Mouse (Mus musculus) heart, embryonic 12.5 days (tissue): Measurements from ENCODE around the gene Mb21d2. TPM values are rescaled to one million over a fixed set of nuclear protein-coding genes. Genes with fewer than 3 reads are reported as not detected.
A peak's percentile ranks its signal among the peaks of the same experiment; 100 is the strongest.

Source experiments
- ATAC-seq: fragments of 200-750 bp; cut with Nextera tagmentation; 2 replicates; pipeline ENCODE4 v1.8.0; 2017; ENCODE audit warnings: moderate TSS enrichment, moderate library complexity; ENCODE audit not compliant: insufficient number of reproducible peaks, low FRiP score
- H3K27ac ChIP-seq: fragments of 300-500 bp; sonication (generic); 2 replicates; pipeline ENCODE4 v1.5.1; 2016; ENCODE audit warnings: mild to moderate bottlenecking, moderate library complexity; ENCODE audit not compliant: poor library complexity, severe bottlenecking
- H3K27me3 ChIP-seq: fragments of 300-500 bp; sonication (generic); replicated peaks from 2 replicates; pipeline ENCODE4 v1.6.1; 2016; ENCODE audit warnings: mild to moderate bottlenecking, moderate library complexity
- H3K36me3 ChIP-seq: fragments of 300-500 bp; sonication (generic); 2 replicates; pipeline ENCODE4 v1.6.1; 2016; ENCODE audit warnings: mild to moderate bottlenecking, moderate library complexity
- H3K4me1 ChIP-seq: fragments of 300-500 bp; sonication (generic); replicated peaks from 2 replicates; pipeline ENCODE4 v1.6.1; 2016; ENCODE audit warnings: mild to moderate bottlenecking
- H3K4me2 ChIP-seq: fragments of 300-500 bp; sonication (generic); 2 replicates; pipeline ENCODE4 v1.6.1; 2016; ENCODE audit warnings: mild to moderate bottlenecking, moderate library complexity
- H3K4me3 ChIP-seq: fragments of 300-500 bp; sonication (generic); 2 replicates; pipeline ENCODE4 v1.5.1; 2016; ENCODE audit warnings: mild to moderate bottlenecking
- H3K9ac ChIP-seq: fragments of 300-500 bp; sonication (generic); 2 replicates; pipeline ENCODE4 v1.6.1; 2016; ENCODE audit warnings: mild to moderate bottlenecking, moderate library complexity
- H3K9me3 ChIP-seq: fragments of 300-500 bp; sonication (generic); replicated peaks from 2 replicates; pipeline ENCODE4 v1.6.1; 2016; ENCODE audit warnings: mild to moderate bottlenecking, moderate library complexity
- WGBS: fragments of 180-500 bp; shearing (Covaris S2); methylation state at CpG from one replicate; pipeline ENCODE4 v1.1.7; 2016; 5-methylcytosine and 5-hydroxymethylcytosine counted together
- polyA plus RNA-seq: library from polyadenylated mRNA; unstranded; fragments of >200 nt; fragmentation: Nextera tagmentation; extraction: Ambion mirVana; gene quantifications from 2 replicates; pipeline ENCODE4 v1.2.1, GENCODE M21; 2016

Mb21d2 gene
- polyA plus RNA-seq, 1 experiment from 2014 or later: 6.9 TPM

GRCm38 (mm10) chr16:28859009-28859288, 70.5 kb downstream of the Mb21d2 start:
- 66% methylated on average over 7 of the region's 7 CpGs for WGBS
- Histone ChIP-seq H3K9ac (no peak overlapping the region), H3K9me3 (no peaks in the 10 kb centered on the region), H3K27ac (0 out of 2 replicates have a peak overlapping the region, but pooled peaks have one; percentile 31), H3K4me3 (no peak overlapping the region), H3K36me3 (no peaks in the 10 kb centered on the region), H3K27me3 (no peaks in the 10 kb centered on the region), H3K4me2 (no peak overlapping the region), H3K4me1 (peaks cover 27% of the 10 kb centered on the region)
- ATAC-seq: no peak

GRCm38 (mm10) chr16:28858210-28859008, 71.1 kb downstream of the Mb21d2 start:
- H3K9me3 ChIP-seq: no peaks in the 10 kb centered on the region
- WGBS: 70% methylated on average over 18 of the region's 18 CpGs
- no peak overlapping the region for H3K9ac ChIP-seq
- H3K36me3 ChIP-seq: no peaks in the 10 kb centered on the region
- H3K4me2 ChIP-seq: no peak overlapping the region
- 0 out of 2 replicates have a peak overlapping the region, but pooled peaks have one; percentile 31 for H3K27ac ChIP-seq
- H3K27me3 ChIP-seq: no peaks in the 10 kb centered on the region
- no peak overlapping the region for H3K4me3 ChIP-seq
- ATAC-seq: no peak
- H3K4me1 ChIP-seq: peaks cover 27% of the 10 kb centered on the region

DNA sequence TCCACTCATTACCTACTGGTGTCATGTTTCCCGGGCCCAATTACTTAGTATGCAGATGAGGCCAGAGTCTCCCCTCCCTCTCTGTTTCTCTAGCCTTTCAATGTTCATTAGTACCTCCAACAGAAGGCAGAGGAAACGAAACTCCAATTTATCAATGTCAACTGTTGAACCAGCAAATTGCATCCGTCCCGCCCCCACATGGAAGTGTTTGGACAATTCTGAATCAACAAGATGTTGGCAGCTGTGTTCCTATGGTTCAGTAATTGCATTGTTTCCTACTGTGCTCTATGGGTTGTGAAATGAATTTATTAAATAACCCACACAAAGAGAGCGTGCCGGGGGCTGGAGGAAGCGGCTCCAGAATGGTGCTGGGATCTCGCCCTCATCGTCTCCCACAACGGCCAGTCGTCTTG, 78.1 kb downstream of the Mb21d2 start:
- Histone ChIP-seq H3K4me1 (0 out of 2 replicates have a peak, but pooled peaks cover 5% of the 10 kb centered on the region), H3K9ac (no peak overlapping the region), H3K36me3 (peaks cover 8% of the 10 kb centered on the region), H3K4me2 (no peak overlapping the region), H3K27ac (no peak overlapping the region), H3K4me3 (no peak overlapping the region), H3K27me3 (no peaks in the 10 kb centered on the region), H3K9me3 (no peaks in the 10 kb centered on the region; the same call in 1 of the 2 replicates)
- WGBS: 64% methylated on average over 11 of the region's 11 CpGs
- ATAC-seq: no peak

DNA sequence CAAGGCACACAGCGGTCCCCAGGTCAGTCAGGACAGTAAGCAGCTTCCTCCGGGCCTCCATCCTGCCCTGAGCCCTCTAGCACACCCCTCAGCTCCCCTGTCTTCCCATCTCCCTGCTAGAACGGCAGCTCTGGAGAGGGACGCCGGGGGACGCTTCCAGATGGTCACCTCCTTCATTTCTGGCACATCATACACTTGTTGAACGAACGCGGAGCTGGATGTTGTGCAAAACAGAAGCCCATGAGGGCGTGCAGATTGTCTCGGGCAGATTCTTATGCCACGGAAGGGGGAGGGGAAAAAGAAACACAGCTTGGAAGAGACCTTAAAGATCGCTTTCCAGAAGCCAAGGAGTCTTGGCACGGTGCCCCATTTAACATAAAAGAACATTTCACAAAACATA, 78.6 kb downstream of the Mb21d2 start:
- no peak overlapping the region for H3K9ac ChIP-seq
- no peak overlapping the region for H3K4me3 ChIP-seq
- WGBS: 69% methylated on average over 14 of the region's 14 CpGs
- H3K4me2 ChIP-seq: no peak overlapping the region
- no peak overlapping the region for H3K27ac ChIP-seq
- no peak for ATAC-seq
- H3K4me1 ChIP-seq: 0 out of 2 replicates have a peak, but pooled peaks cover 5% of the 10 kb centered on the region
- H3K27me3 ChIP-seq: no peaks in the 10 kb centered on the region
- H3K9me3 ChIP-seq: no peaks in the 10 kb centered on the region; the same call in 1 of the 2 replicates
- peaks cover 8% of the 10 kb centered on the region for H3K36me3 ChIP-seq

DNA sequence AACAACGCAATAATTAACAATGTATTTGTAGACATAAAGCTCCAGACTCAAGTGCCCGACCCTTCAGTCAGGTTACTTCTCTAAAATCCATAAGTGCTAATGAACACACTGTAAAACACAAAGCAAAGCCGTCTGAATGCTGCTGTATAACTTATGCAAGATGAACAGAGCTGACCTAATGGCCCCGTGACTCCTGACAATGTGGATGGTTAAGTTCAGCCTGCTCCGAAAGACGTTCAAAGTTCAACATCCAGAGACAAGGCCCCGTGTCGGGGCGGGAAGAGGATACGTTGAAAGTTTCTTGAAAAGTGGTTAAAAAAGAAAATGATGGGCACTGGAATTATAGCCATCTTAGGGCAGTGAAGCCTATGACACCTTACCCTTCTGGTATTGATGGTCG, 83.3 kb downstream of the Mb21d2 start:
- ATAC-seq: no peak
- Histone ChIP-seq H3K9me3 (no peaks in the 10 kb centered on the region; the same call in 1 of the 2 replicates), H3K4me1 (peaks cover 10% of the 10 kb centered on the region; the same call in 1 of the 2 replicates), H3K27me3 (no peaks in the 10 kb centered on the region), H3K4me3 (no peak overlapping the region), H3K4me2 (no peak overlapping the region), H3K9ac (no peak overlapping the region), H3K27ac (no peak overlapping the region), H3K36me3 (peaks cover 8% of the 10 kb centered on the region)
- 86% methylated on average over 11 of the region's 11 CpGs for WGBS

DNA sequence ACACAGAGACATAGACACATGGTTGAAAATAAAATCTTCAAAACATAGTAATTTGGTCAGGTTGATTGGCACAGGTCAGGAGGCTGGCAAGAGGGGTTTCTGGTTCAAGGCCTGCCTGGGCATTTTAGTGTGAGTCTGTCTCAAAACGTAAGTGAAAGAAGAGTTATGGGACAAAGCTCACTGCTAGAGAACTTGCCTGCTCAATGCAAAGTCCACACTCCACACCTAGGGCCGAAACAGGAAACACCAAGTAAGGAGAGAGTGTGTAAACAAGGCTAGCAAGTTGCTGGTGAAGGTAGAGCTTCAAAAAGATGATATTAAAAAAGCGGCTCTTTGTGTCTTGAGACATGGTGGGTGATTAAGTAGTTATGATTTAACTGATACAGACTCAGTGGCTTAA, 84.1 kb downstream of the Mb21d2 start:
- WGBS: 78% methylated on average over 3 of the region's 3 CpGs
- H3K4me1 ChIP-seq: peaks cover 11% of the 10 kb centered on the region; the same call in 1 of the 2 replicates

DNA sequence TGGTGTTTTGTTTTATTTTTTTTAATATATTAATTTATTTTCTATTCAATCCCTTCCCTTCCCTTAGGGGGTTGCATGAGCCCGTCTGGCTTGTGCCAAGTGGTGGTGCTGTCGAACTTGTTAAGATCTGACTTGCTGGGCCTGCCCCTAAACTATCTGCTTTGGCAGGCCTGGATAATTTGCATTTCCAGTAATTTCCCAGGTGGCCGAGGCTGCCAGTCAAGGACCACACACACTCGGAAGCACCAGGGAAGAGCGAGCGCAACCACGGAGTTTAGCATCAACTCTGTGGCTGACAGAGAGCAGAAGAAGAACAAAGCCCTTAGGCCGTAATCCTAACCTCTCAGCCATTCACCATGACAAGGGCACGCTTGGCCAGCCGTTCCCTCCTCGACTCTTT, 88.4 kb downstream of the Mb21d2 start:
- ATAC-seq: 0 out of 2 replicates have a peak, but pooled peaks have one; percentile 18
- 0 out of 2 replicates have a peak overlapping the region, but pooled peaks have one; percentile 2 for H3K9ac ChIP-seq
- WGBS: 39% methylated on average over 11 of the region's 11 CpGs

More for the DNA sequence above, 84.1 kb downstream of the Mb21d2 start:
- Histone ChIP-seq H3K9me3 (no peaks in the 10 kb centered on the region; the same call in 1 of the 2 replicates), H3K9ac (no peak overlapping the region), H3K4me2 (no peak overlapping the region), H3K27me3 (no peaks in the 10 kb centered on the region), H3K36me3 (peaks cover 8% of the 10 kb centered on the region), H3K4me3 (no peak overlapping the region), H3K27ac (no peak overlapping the region)
- ATAC-seq: no peak

GRCm38 (mm10) chr16:28840075-28840974, 89.1 kb downstream of the Mb21d2 start:
- no peak overlapping the region for H3K4me2 ChIP-seq
- H3K9ac ChIP-seq: no peak overlapping the region
- no peaks in the 10 kb centered on the region for H3K27me3 ChIP-seq
- H3K4me3 ChIP-seq: no peak overlapping the region
- peak; percentile 63 for ATAC-seq
- peaks cover 13% of the 10 kb centered on the region; the same call in 1 of the 2 replicates for H3K4me1 ChIP-seq
- no peaks in the 10 kb centered on the region for H3K36me3 ChIP-seq
- WGBS: 49% methylated on average over 24 of the region's 24 CpGs
- H3K9me3 ChIP-seq: no peaks in the 10 kb centered on the region
- no peak overlapping the region for H3K27ac ChIP-seq

More for the DNA sequence above, 88.4 kb downstream of the Mb21d2 start:
- peaks cover 13% of the 10 kb centered on the region; the same call in 1 of the 2 replicates for H3K4me1 ChIP-seq
- no peaks in the 10 kb centered on the region for H3K27me3 ChIP-seq
- H3K9me3 ChIP-seq: no peaks in the 10 kb centered on the region
- H3K36me3 ChIP-seq: no peaks in the 10 kb centered on the region
- H3K4me3 ChIP-seq: no peak overlapping the region
- no peak overlapping the region for H3K27ac ChIP-seq
- H3K4me2 ChIP-seq: no peak overlapping the region

GRCm38 (mm10) chr16:28839575-28839974, 89.9 kb downstream of the Mb21d2 start:
- no peak overlapping the region for H3K9ac ChIP-seq
- peaks cover 13% of the 10 kb centered on the region; the same call in 1 of the 2 replicates for H3K4me1 ChIP-seq
- ATAC-seq: no peak
- 76% methylated on average over 9 of the region's 9 CpGs for WGBS
- H3K9me3 ChIP-seq: no peaks in the 10 kb centered on the region
- H3K36me3 ChIP-seq: no peaks in the 10 kb centered on the region
- H3K27me3 ChIP-seq: no peaks in the 10 kb centered on the region
- no peak overlapping the region for H3K27ac ChIP-seq
- no peak overlapping the region for H3K4me3 ChIP-seq
- no peak overlapping the region for H3K4me2 ChIP-seq

GRCm38 (mm10) chr16:28838016-28838415, 91.5 kb downstream of the Mb21d2 start:
- no peak overlapping the region for H3K9ac ChIP-seq
- no peak overlapping the region for H3K4me3 ChIP-seq
- no peaks in the 10 kb centered on the region for H3K27me3 ChIP-seq
- no peak overlapping the region for H3K4me2 ChIP-seq
- no peak for ATAC-seq
- H3K4me1 ChIP-seq: peaks cover 13% of the 10 kb centered on the region; the same call in 1 of the 2 replicates
- 12% methylated on average over 12 of the region's 12 CpGs for WGBS
- no peaks in the 10 kb centered on the region for H3K9me3 ChIP-seq
- H3K27ac ChIP-seq: no peak overlapping the region
- H3K36me3 ChIP-seq: no peaks in the 10 kb centered on the region

- Histone ChIP-seq H3K36me3 (peaks cover 17% of the 10 kb centered on the region), H3K4me2 (no peak overlapping the region), H3K4me1 (peaks cover 13% of the 10 kb centered on the region), H3K9ac (no peak overlapping the region), H3K4me3 (no peak overlapping the region), H3K27ac (no peak overlapping the region), H3K9me3 (no peaks in the 10 kb centered on the region), H3K27me3 (no peaks in the 10 kb centered on the region)
- 64% methylated on average over 12 of the region's 12 CpGs for WGBS
- no peak for ATAC-seq
Measured at GRCm38 (mm10) chr16:28832085-28832635, 97.3 kb downstream of the Mb21d2 start.
